Mouse (Mus musculus): ENCODE measurements around the gene Uckl1. TPM values are rescaled to one million over a fixed set of nuclear protein-coding genes. Genes with fewer than 3 reads are reported as not detected.
A peak's percentile ranks its signal among the peaks of the same experiment; 100 is the strongest.

Uckl1 gene
- polyA plus RNA-seq, 1 experiment from 2014 or later = 49.1 TPM

GRCm38 (mm10) chr2:181582939-181583338 is 1.8 kb downstream of the Uckl1 start:
- Histone ChIP-seq H3K27ac (ENCODE audit: low read length) (no peak overlapping the region), H3K4me3 (ENCODE audit: low read length) (no peak overlapping the region), H3K4me2 (ENCODE audit: low read depth, low read length) (no peak overlapping the region), H3K36me3 (ENCODE audit: control insufficient read depth, insufficient read depth, low read length) (peaks cover 21% of the 10 kb centered on the region), H3K4me1 (replicated peaks; ENCODE audit: control insufficient read depth, insufficient read depth, low read length) (peaks cover 7% of the 10 kb centered on the region), H3K9me3 (ENCODE audit: control insufficient read depth, low read length) (no peaks in the 10 kb centered on the region), H3K27me3 (ENCODE audit: control insufficient read depth, insufficient read depth, low read depth, low read length) (no peaks in the 10 kb centered on the region), H3K9ac (ENCODE audit: low read length) (no peak overlapping the region)
- 68% methylated on average over 1 of the region's 1 CpGs for WGBS
- ATAC-seq (ENCODE audit: low read depth) = no peak

GRCm38 (mm10) chr2:181582358-181582757 is 2.3 kb downstream of the Uckl1 start:
- H3K9me3 ChIP-seq (ENCODE audit: control insufficient read depth, low read length) = no peaks in the 10 kb centered on the region
- ATAC-seq (ENCODE audit: low read depth) = no peak
- H3K36me3 ChIP-seq (ENCODE audit: control insufficient read depth, insufficient read depth, low read length) = peaks cover 21% of the 10 kb centered on the region
- H3K4me1 ChIP-seq (replicated peaks; ENCODE audit: control insufficient read depth, insufficient read depth, low read length) = peaks cover 7% of the 10 kb centered on the region
- no peak overlapping the region for H3K27ac ChIP-seq (ENCODE audit: low read length)
- no peak overlapping the region for H3K9ac ChIP-seq (ENCODE audit: low read length)
- H3K4me3 ChIP-seq (ENCODE audit: low read length) = no peak overlapping the region
- WGBS = 77% methylated on average over 2 of the region's 2 CpGs
- peak overlapping the region; percentile 95; the same call in 1 of the 2 replicates for H3K4me2 ChIP-seq (ENCODE audit: low read depth, low read length)
- no peaks in the 10 kb centered on the region for H3K27me3 ChIP-seq (ENCODE audit: control insufficient read depth, insufficient read depth, low read depth, low read length)

- H3K9me3 ChIP-seq (ENCODE audit: control insufficient read depth, low read length) = no peaks in the 10 kb centered on the region
- peak overlapping the region; percentile 92 for H3K27ac ChIP-seq (ENCODE audit: low read length)
- H3K27me3 ChIP-seq (ENCODE audit: control insufficient read depth, insufficient read depth, low read depth, low read length) = no peaks in the 10 kb centered on the region
- peaks cover 7% of the 10 kb centered on the region for H3K4me1 ChIP-seq (replicated peaks; ENCODE audit: control insufficient read depth, insufficient read depth, low read length)
- peak overlapping the region; percentile 84 for H3K9ac ChIP-seq (ENCODE audit: low read length)
- ATAC-seq (ENCODE audit: low read depth) = peak; percentile 86
- peak overlapping the region; percentile 95 for H3K4me2 ChIP-seq (ENCODE audit: low read depth, low read length)
- peak overlapping the region; percentile 78 for H3K4me3 ChIP-seq (ENCODE audit: low read length)
- WGBS = under 1% methylated on average over 49 of the region's 49 CpGs
- peaks cover 18% of the 10 kb centered on the region for H3K36me3 ChIP-seq (ENCODE audit: control insufficient read depth, insufficient read depth, low read length)
Observed at GRCm38 (mm10) chr2:181581402-181582120, 3.1 kb downstream of the Uckl1 start.

- no peaks in the 10 kb centered on the region for H3K9me3 ChIP-seq (ENCODE audit: control insufficient read depth, low read length)
- H3K27me3 ChIP-seq (ENCODE audit: control insufficient read depth, insufficient read depth, low read depth, low read length) = no peaks in the 10 kb centered on the region
- H3K4me3 ChIP-seq (ENCODE audit: low read length) = peak overlapping the region; percentile 78
- H3K9ac ChIP-seq (ENCODE audit: low read length) = peak overlapping the region; percentile 84
- H3K36me3 ChIP-seq (ENCODE audit: control insufficient read depth, insufficient read depth, low read length) = peaks cover 13% of the 10 kb centered on the region
- WGBS = 0% methylated on average over 11 of the region's 11 CpGs
- H3K4me2 ChIP-seq (ENCODE audit: low read depth, low read length) = peak overlapping the region; percentile 95
- H3K27ac ChIP-seq (ENCODE audit: low read length) = peak overlapping the region; percentile 92
- peaks cover 7% of the 10 kb centered on the region for H3K4me1 ChIP-seq (replicated peaks; ENCODE audit: control insufficient read depth, insufficient read depth, low read length)
- ATAC-seq (ENCODE audit: low read depth) = peak; percentile 86
Observed at GRCm38 (mm10) chr2:181581016-181581401, 3.7 kb downstream of the Uckl1 start.

- WGBS = 69% methylated on average over 5 of the region's 5 CpGs
- H3K4me2 ChIP-seq (ENCODE audit: low read depth, low read length) = peak overlapping the region; percentile 95
- H3K4me1 ChIP-seq (replicated peaks; ENCODE audit: control insufficient read depth, insufficient read depth, low read length) = peaks cover 7% of the 10 kb centered on the region
- no peaks in the 10 kb centered on the region for H3K9me3 ChIP-seq (ENCODE audit: control insufficient read depth, low read length)
- H3K4me3 ChIP-seq (ENCODE audit: low read length) = peak overlapping the region; percentile 78
- no peaks in the 10 kb centered on the region for H3K27me3 ChIP-seq (ENCODE audit: control insufficient read depth, insufficient read depth, low read depth, low read length)
- H3K27ac ChIP-seq (ENCODE audit: low read length) = peak overlapping the region; percentile 31; the same call in 1 of the 2 replicates
- peaks cover 5% of the 10 kb centered on the region for H3K36me3 ChIP-seq (ENCODE audit: control insufficient read depth, insufficient read depth, low read length)
- H3K9ac ChIP-seq (ENCODE audit: low read length) = peak overlapping the region; percentile 84
- no peak for ATAC-seq (ENCODE audit: low read depth)
Observed at GRCm38 (mm10) chr2:181580131-181580772, 4.4 kb downstream of the Uckl1 start.

DNA sequence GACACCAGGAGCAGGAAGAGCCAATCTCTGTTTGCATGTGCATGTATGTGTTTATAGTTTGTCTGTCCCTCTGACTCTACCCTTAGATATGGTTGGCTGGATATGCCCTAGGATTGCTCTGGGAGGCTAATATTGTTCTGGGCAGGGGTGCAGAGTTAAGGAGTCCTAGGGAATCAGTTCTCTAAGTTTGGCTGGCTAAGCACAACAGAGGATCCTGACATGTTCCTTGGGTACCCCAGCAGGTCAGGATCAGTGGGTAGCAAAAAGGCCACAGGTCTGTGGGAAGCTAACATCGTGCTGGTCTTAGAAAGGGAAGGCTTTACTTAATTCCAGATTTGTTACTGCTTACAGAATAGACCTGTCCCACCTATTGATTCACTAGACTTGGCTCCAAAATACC is 5.0 kb downstream of the Uckl1 start:
- Histone ChIP-seq H3K4me1 (replicated peaks; ENCODE audit: control insufficient read depth, insufficient read depth, low read length) (peaks cover 7% of the 10 kb centered on the region), H3K9me3 (ENCODE audit: control insufficient read depth, low read length) (no peaks in the 10 kb centered on the region), H3K9ac (ENCODE audit: low read length) (no peak overlapping the region), H3K36me3 (ENCODE audit: control insufficient read depth, insufficient read depth, low read length) (peaks cover 3% of the 10 kb centered on the region; the same call in 1 of the 2 replicates), H3K4me2 (ENCODE audit: low read depth, low read length) (no peak overlapping the region), H3K27ac (ENCODE audit: low read length) (no peak overlapping the region), H3K27me3 (ENCODE audit: control insufficient read depth, insufficient read depth, low read depth, low read length) (no peaks in the 10 kb centered on the region), H3K4me3 (ENCODE audit: low read length) (no peak overlapping the region)
- no peak for ATAC-seq (ENCODE audit: low read depth)
- 91% methylated on average over 1 of the region's 1 CpGs for WGBS

- Histone ChIP-seq H3K4me3 (ENCODE audit: low read length) (no peak overlapping the region), H3K36me3 (ENCODE audit: control insufficient read depth, insufficient read depth, low read length) (peaks cover 2% of the 10 kb centered on the region; the same call in 1 of the 2 replicates), H3K9me3 (ENCODE audit: control insufficient read depth, low read length) (no peaks in the 10 kb centered on the region), H3K9ac (ENCODE audit: low read length) (no peak overlapping the region; the same call in 1 of the 2 replicates), H3K27ac (ENCODE audit: low read length) (no peak overlapping the region), H3K4me2 (ENCODE audit: low read depth, low read length) (no peak overlapping the region), H3K4me1 (replicated peaks; ENCODE audit: control insufficient read depth, insufficient read depth, low read length) (peaks cover 7% of the 10 kb centered on the region), H3K27me3 (ENCODE audit: control insufficient read depth, insufficient read depth, low read depth, low read length) (no peaks in the 10 kb centered on the region)
- WGBS = 25% methylated on average over 5 of the region's 5 CpGs
- no peak for ATAC-seq (ENCODE audit: low read depth)
Observed at GRCm38 (mm10) chr2:181578790-181579618, 5.7 kb downstream of the Uckl1 start.

DNA sequence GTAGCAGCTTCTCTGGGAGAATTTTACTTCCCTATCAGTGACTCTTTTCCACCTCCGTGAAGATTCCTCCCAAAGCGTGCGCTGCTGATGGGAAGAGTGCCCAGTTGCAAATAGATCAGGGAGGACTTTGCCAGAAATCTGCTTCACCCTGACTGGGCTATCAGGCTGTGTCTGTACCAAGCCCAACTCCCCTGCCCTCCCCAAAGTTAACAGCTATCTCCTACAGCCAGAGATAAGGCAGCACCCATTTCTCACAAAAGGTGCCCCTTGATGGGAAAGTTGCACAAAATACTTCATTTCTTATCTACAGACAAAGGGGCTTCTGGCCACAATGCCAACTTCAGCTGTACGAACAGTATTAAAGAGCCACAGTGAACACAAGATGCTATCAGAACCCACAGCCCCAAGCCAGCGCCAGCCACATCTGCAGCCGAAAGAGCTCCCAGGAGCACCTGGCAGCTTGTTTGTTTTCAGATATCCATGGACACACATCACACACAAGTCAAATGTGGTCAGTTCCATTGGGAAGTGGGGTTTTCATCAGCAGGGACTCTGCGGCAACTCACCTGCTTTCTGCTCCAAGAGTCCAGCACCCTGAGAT is 6.6 kb downstream of the Uckl1 start:
- no peak overlapping the region for H3K27ac ChIP-seq (ENCODE audit: low read length)
- H3K9ac ChIP-seq (ENCODE audit: low read length) = no peak overlapping the region

More for the DNA sequence above, 6.6 kb downstream of the Uckl1 start:
- H3K4me2 ChIP-seq (ENCODE audit: low read depth, low read length) = no peak overlapping the region
- ATAC-seq (ENCODE audit: low read depth) = no peak
- H3K27me3 ChIP-seq (ENCODE audit: control insufficient read depth, insufficient read depth, low read depth, low read length) = no peaks in the 10 kb centered on the region
- peaks cover 7% of the 10 kb centered on the region for H3K4me1 ChIP-seq (replicated peaks; ENCODE audit: control insufficient read depth, insufficient read depth, low read length)
- H3K36me3 ChIP-seq (ENCODE audit: control insufficient read depth, insufficient read depth, low read length) = no peaks in the 10 kb centered on the region
- H3K9me3 ChIP-seq (ENCODE audit: control insufficient read depth, low read length) = no peaks in the 10 kb centered on the region
- WGBS = 57% methylated on average over 7 of the region's 7 CpGs
- H3K4me3 ChIP-seq (ENCODE audit: low read length) = no peak overlapping the region
